Mouse (Mus musculus): ENCODE data around the gene Mrgprf. TPM values are rescaled to one million over a fixed set of nuclear protein-coding genes. Genes with fewer than 3 reads are reported as not detected.

The Mrgprf gene
- total and polyA plus RNA-seq, 2 experiments, result 0.48 TPM; not detected in 1

- TF ChIP-seq CTCF (IDR thresholded peaks at IDR 0.05; ENCODE audit: low read depth, low read length), result no peak
- 63% methylated on average over 3 of the region's 3 CpGs for WGBS
Observed at GRCm38 (mm10) chr7:145319481-145319880, 18.9 kb downstream of the Mrgprf start.

DNA sequence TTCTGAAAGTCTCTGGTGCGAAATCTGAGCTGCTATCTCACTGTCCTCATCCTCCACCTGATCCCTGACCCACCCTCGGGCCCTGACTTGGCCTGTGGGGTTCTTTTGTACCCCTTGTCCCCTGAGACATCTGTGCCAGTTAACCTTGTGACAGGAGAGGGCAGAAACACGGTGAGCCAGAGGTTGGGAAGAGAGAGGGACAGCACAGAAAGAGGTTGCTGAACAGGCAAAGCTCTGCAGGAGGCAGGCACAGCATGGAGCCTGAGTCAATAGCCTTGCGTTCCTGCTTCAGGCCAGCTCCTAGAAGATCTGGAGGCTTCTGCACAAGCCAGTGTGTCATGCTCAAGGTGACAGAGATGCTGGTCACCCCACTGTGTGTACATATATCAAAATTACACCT is 23.0 kb downstream of the Mrgprf start:
- no peak overlapping the region for H3K9ac ChIP-seq (ENCODE audit: low read depth, low read length)
- 50% methylated on average over 4 of the region's 4 CpGs for WGBS
- H3K4me1 ChIP-seq (ENCODE audit: control insufficient read depth, insufficient read depth, low read length), result no peaks in the 10 kb centered on the region
- H3K36me3 ChIP-seq (ENCODE audit: control insufficient read depth, insufficient read depth, low read length), result no peaks in the 10 kb centered on the region
- no peak overlapping the region for H3K4me3 ChIP-seq (ENCODE audit: insufficient read depth, low read depth, low read length)
- no peaks in the 10 kb centered on the region for H3K27me3 ChIP-seq (ENCODE audit: control insufficient read depth, insufficient read depth, low read length)
- no peak overlapping the region for H3K27ac ChIP-seq (replicated peaks; ENCODE audit: insufficient read depth, low read depth, low read length)
- DNase-seq (ENCODE audit: extremely low read depth, low read depth, low spot score), result no peak
- H3K79me2 ChIP-seq (ENCODE audit: control insufficient read depth, insufficient read depth, low read length), result no peaks in the 10 kb centered on the region
- TF ChIP-seq POLR2A (IDR thresholded peaks at IDR 0.05; ENCODE audit: extremely low read depth, insufficient read depth, low read length) (no peak), CTCF (IDR thresholded peaks at IDR 0.05; ENCODE audit: low read depth, low read length) (no peak)

More at GRCm38 (mm10) chr7:145319481-145319880, 18.9 kb downstream of the Mrgprf start:
- H3K27ac ChIP-seq (replicated peaks; ENCODE audit: insufficient read depth, low read depth, low read length), result no peak overlapping the region
- H3K4me3 ChIP-seq (ENCODE audit: insufficient read depth, low read depth, low read length), result no peak overlapping the region
- H3K36me3 ChIP-seq (ENCODE audit: control insufficient read depth, insufficient read depth, low read length), result no peaks in the 10 kb centered on the region
- H3K4me1 ChIP-seq (ENCODE audit: control insufficient read depth, insufficient read depth, low read length), result no peaks in the 10 kb centered on the region
- no peak overlapping the region for H3K9ac ChIP-seq (ENCODE audit: low read depth, low read length)
- no peaks in the 10 kb centered on the region for H3K79me2 ChIP-seq (ENCODE audit: control insufficient read depth, insufficient read depth, low read length)
- H3K27me3 ChIP-seq (ENCODE audit: control insufficient read depth, insufficient read depth, low read length), result no peaks in the 10 kb centered on the region
- DNase-seq (ENCODE audit: extremely low read depth, low read depth, low spot score), result no peak

GRCm38 (mm10) chr7:145325697-145326096 is 25.1 kb downstream of the Mrgprf start:
- DNase-seq (ENCODE audit: extremely low read depth, low read depth, low spot score), result no peak
- WGBS, result 57% methylated on average over 2 of the region's 2 CpGs
- H3K4me3 ChIP-seq (ENCODE audit: insufficient read depth, low read depth, low read length), result no peak overlapping the region

DNA sequence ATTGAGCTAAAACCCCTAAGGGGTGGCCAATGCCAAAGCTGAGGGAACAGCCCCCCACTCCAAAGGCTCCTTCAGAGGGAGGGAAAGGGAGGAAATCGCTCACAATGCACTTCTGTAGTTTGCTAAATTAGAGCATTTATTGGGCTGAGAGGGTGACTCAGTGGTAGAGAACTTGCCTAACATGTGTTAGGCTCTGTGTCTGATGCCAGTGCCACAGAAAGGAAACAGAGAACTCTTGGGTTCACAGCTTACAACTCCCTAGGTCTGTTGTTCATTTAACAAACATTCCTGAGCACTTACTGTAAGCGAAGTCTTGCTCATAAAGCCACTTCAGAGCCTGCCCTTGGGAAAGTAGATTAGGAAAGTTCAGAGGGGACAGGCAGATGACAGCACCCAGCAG is 29.4 kb downstream of the Mrgprf start:
- Histone ChIP-seq H3K79me2 (ENCODE audit: control insufficient read depth, insufficient read depth, low read length) (no peaks in the 10 kb centered on the region), H3K9ac (ENCODE audit: low read depth, low read length) (no peak overlapping the region), H3K27me3 (ENCODE audit: control insufficient read depth, insufficient read depth, low read length) (no peaks in the 10 kb centered on the region), H3K4me1 (ENCODE audit: control insufficient read depth, insufficient read depth, low read length) (no peaks in the 10 kb centered on the region), H3K36me3 (ENCODE audit: control insufficient read depth, insufficient read depth, low read length) (no peaks in the 10 kb centered on the region), H3K4me3 (ENCODE audit: insufficient read depth, low read depth, low read length) (no peak overlapping the region), H3K27ac (replicated peaks; ENCODE audit: insufficient read depth, low read depth, low read length) (no peak overlapping the region)
- no peak for DNase-seq (ENCODE audit: extremely low read depth, low read depth, low spot score)
- WGBS, result 77% methylated on average over 2 of the region's 2 CpGs
- TF ChIP-seq CTCF (IDR thresholded peaks at IDR 0.05; ENCODE audit: low read depth, low read length) (no peak), POLR2A (IDR thresholded peaks at IDR 0.05; ENCODE audit: extremely low read depth, insufficient read depth, low read length) (no peak)

More at GRCm38 (mm10) chr7:145325697-145326096, 25.1 kb downstream of the Mrgprf start:
- Histone ChIP-seq H3K36me3 (ENCODE audit: control insufficient read depth, insufficient read depth, low read length) (no peaks in the 10 kb centered on the region), H3K27me3 (ENCODE audit: control insufficient read depth, insufficient read depth, low read length) (no peaks in the 10 kb centered on the region), H3K27ac (replicated peaks; ENCODE audit: insufficient read depth, low read depth, low read length) (no peak overlapping the region), H3K4me1 (ENCODE audit: control insufficient read depth, insufficient read depth, low read length) (no peaks in the 10 kb centered on the region), H3K79me2 (ENCODE audit: control insufficient read depth, insufficient read depth, low read length) (no peaks in the 10 kb centered on the region), H3K9ac (ENCODE audit: low read depth, low read length) (no peak overlapping the region)
- TF ChIP-seq CTCF (IDR thresholded peaks at IDR 0.05; ENCODE audit: low read depth, low read length) (no peak), POLR2A (IDR thresholded peaks at IDR 0.05; ENCODE audit: extremely low read depth, insufficient read depth, low read length) (no peak)

GRCm38 (mm10) chr7:145330641-145331040 is 30.0 kb downstream of the Mrgprf start:
- Histone ChIP-seq H3K79me2 (ENCODE audit: control insufficient read depth, insufficient read depth, low read length) (no peaks in the 10 kb centered on the region), H3K4me3 (ENCODE audit: insufficient read depth, low read depth, low read length) (no peak overlapping the region), H3K36me3 (ENCODE audit: control insufficient read depth, insufficient read depth, low read length) (no peaks in the 10 kb centered on the region), H3K4me1 (ENCODE audit: control insufficient read depth, insufficient read depth, low read length) (no peaks in the 10 kb centered on the region), H3K27ac (replicated peaks; ENCODE audit: insufficient read depth, low read depth, low read length) (no peak overlapping the region), H3K27me3 (ENCODE audit: control insufficient read depth, insufficient read depth, low read length) (no peaks in the 10 kb centered on the region), H3K9ac (ENCODE audit: low read depth, low read length) (no peak overlapping the region)
- WGBS, result 85% methylated on average over 2 of the region's 2 CpGs
- TF ChIP-seq CTCF (IDR thresholded peaks at IDR 0.05; ENCODE audit: low read depth, low read length) (no peak), POLR2A (IDR thresholded peaks at IDR 0.05; ENCODE audit: extremely low read depth, insufficient read depth, low read length) (no peak)
- no peak for DNase-seq (ENCODE audit: extremely low read depth, low read depth, low spot score)

GRCm38 (mm10) chr7:145332376-145333041 is 31.9 kb downstream of the Mrgprf start:
- H3K4me1 ChIP-seq (ENCODE audit: control insufficient read depth, insufficient read depth, low read length), result no peaks in the 10 kb centered on the region
- H3K36me3 ChIP-seq (ENCODE audit: control insufficient read depth, insufficient read depth, low read length), result no peaks in the 10 kb centered on the region
- DNase-seq (ENCODE audit: extremely low read depth, low read depth, low spot score), result no peak
- TF ChIP-seq CTCF (IDR thresholded peaks at IDR 0.05; ENCODE audit: low read depth, low read length) (no peak), POLR2A (IDR thresholded peaks at IDR 0.05; ENCODE audit: extremely low read depth, insufficient read depth, low read length) (no peak)
- no peak overlapping the region for H3K27ac ChIP-seq (replicated peaks; ENCODE audit: insufficient read depth, low read depth, low read length)
- H3K79me2 ChIP-seq (ENCODE audit: control insufficient read depth, insufficient read depth, low read length), result no peaks in the 10 kb centered on the region
- H3K4me3 ChIP-seq (ENCODE audit: insufficient read depth, low read depth, low read length), result no peak overlapping the region
- 59% methylated on average over 1 of the region's 1 CpGs for WGBS
- no peak overlapping the region for H3K9ac ChIP-seq (ENCODE audit: low read depth, low read length)
- no peaks in the 10 kb centered on the region for H3K27me3 ChIP-seq (ENCODE audit: control insufficient read depth, insufficient read depth, low read length)
